Mouse (Mus musculus): ENCODE measurements around the gene Sh3bp5l. TPM values are rescaled to one million over a fixed set of nuclear protein-coding genes. Genes with fewer than 3 reads are reported as not detected.
"Not testable (repeated sequence)": the region's sequence is repeated elsewhere in the genome, so short reads cannot be mapped to it uniquely, and the experiment has no call there.

The Sh3bp5l gene
- total RNA-seq, 2 experiments from 2014 or later, result 50.1 to 53.7 TPM

DNA sequence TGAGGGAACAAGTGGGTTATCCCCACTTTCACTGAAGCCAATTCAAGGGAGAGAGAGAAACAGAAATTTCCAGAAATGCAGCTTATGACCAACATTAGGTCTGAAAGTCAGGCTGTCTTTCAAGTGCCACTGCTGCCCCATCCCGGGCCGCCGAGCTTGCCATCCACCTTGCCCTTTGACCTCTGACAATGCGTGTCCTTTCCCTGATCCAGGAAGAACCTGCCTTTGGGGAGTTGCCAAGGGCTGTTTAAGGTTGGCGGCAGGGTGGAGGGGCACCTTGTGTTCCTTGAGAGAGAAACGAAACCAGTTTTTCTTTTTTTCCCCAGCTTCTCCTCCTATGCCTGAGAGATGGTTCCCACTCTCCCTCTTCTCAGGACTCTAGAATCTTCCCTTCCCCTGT is 35.7 kb downstream of the Sh3bp5l start:
- not testable (repeated sequence) for DNase-seq (ENCODE audit: low spot score in 2 of 2)

DNA sequence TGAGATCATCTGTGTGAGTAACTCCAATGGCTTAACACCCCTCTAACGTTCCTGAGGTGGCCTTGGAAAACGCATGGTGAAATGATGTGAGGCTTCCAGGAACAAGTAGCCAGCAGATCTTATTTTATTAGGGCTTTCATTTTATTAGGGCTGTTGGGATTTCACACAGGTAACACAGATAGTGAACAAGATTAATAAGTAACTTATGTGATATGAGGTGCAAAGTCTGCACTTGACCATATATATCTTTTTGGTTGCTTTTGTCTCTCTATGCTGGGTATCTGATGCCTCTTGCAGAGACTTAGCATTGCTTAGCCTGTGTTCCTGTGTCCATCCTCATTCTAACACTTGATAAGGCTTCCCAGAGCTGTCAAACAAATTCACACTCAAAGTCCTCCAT is 46.7 kb downstream of the Sh3bp5l start:
- no peak for DNase-seq (ENCODE audit: low spot score in 2 of 2)

DNA sequence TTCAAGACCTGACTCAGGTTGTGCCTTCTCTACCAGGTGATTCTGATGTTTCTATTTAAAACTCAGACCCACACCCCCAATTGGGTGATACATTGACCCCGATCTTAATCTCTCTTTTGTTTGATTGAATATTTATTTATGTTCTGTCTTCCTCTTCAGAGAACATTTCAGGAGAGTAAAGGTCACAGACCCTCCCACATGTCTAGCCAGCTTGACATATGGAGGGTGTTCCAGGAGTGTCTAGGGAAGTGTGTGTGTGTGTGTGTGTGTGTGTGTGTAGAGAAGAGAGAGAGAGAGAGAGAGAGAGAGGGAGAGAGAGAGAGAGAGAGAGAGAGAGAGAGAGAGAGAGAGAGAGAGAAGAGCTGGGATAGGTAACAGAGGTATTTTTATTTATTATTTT is 47.2 kb downstream of the Sh3bp5l start:
- DNase-seq (ENCODE audit: low spot score in 2 of 2), result no peak

DNA sequence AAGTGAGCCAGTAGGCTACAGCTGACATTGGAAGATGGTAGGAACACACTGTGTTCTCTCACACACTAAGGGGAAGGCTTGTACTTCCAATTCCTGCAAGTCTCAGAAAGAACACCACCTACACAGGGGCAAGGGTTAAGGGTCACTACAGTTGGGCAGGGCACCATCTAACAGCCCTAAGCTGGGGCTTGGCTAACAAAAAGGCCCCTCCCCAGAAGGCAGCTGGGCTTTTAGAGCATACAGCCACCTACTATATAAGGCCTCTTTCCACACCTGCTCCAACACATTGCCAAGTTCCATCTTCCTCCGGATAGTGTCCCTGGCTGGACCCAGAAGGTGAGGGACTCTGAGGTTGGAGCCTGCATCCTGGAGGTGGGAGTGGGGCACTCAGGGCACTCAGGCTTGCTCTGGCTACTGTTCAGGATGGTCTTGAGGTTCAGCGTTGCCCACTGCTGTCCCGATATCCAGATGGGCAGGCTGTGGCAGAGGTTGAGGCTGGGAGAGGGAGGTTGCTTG is 48.3 kb downstream of the Sh3bp5l start, which contains the start of gene Lypd8:
Gene Lypd8, plus strand, starts transcription at position 281 of the 516 bp plus-strand sequence.
- no peak for DNase-seq (ENCODE audit: low spot score in 2 of 2)

DNA sequence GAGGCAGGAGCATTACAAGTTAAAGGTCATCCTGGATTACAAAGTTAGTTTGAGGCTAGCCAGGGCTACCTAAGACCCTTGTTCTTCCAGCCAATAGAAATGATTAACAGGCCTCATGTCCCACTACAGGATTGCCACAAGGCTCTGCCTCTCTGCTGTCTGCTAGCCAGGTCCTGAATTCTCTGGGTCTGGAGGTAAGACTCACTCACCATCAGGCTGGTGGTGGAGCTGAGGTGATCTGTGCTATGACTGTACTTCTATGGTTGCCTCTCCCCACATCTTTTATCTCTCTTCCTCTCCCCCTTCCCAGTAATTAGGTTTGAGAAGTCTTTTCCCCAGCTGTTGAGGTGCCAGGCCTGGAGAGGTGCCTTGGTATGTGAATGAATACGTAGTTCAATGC is 49.0 kb downstream of the Sh3bp5l start:
- DNase-seq (ENCODE audit: low spot score in 2 of 2), result no peak

DNA sequence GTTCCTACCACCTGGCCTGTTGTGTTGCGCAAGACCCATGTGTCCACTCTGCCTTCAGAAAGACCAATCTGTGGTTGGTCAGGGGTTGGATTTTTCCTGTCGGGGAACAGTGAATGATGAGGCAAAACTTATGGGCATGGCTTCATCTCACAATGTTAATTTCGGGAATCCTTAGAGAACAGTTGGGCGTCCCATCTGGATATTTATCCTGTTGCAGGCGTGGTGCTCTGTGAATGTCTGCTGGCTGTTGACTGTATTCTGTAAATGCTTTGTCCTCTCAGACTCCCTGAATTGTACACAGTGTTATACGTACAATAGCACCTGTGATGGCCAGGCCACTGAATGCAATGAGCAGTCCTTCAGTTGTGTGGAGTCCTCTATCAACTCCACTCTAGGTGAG is 51.9 kb downstream of the Sh3bp5l start:
- DNase-seq (ENCODE audit: low spot score in 2 of 2), result no peak

Other genes starting within 250 kb of the Sh3bp5l start
- gene Gm12248, start 237.6 kb upstream of the Sh3bp5l start, total RNA-seq (2021), result not detected
- gene Cnot8, start 226.6 kb upstream of the Sh3bp5l start, total RNA-seq (2021), result 10 to 100 TPM; 55.8 to 56.4 TPM
- gene Gemin5, start 162.2 kb upstream of the Sh3bp5l start, total RNA-seq (2021), result 10 to 100 TPM; 18.9 to 19.0 TPM
- 10 to 100 TPM; 36.0 to 39.6 TPM for gene Mrpl22, start 159.1 kb upstream of the Sh3bp5l start, total RNA-seq (2021)
- gene Igtp, start 131.2 kb upstream of the Sh3bp5l start, total RNA-seq (2021), result 1 to 10 TPM; 3.8 to 5.4 TPM
- 1 to 10 TPM; 2.4 to 3.6 TPM for gene Irgm2, start 131.1 kb upstream of the Sh3bp5l start, total RNA-seq (2021)
- not detected for gene 4930438A08Rik, start 55.9 kb upstream of the Sh3bp5l start, total RNA-seq (2021)
- gene Zfp692, start 23.7 kb upstream of the Sh3bp5l start, total RNA-seq (2021), result 10 to 100 TPM; 25.4 to 28.9 TPM
- gene Zfp672, start 385 bp upstream of the Sh3bp5l start, total RNA-seq (2021), result 10 to 100 TPM; 39.4 to 45.1 TPM
- not detected for gene Lypd8, start 48.3 kb downstream of the Sh3bp5l start, total RNA-seq (2021)
- not detected for gene 1810065E05Rik, start 90.4 kb downstream of the Sh3bp5l start, total RNA-seq (2021)
- not detected for gene Gm12253, start 101.8 kb downstream of the Sh3bp5l start, total RNA-seq (2021)
- gene Lypd9, start 122.2 kb downstream of the Sh3bp5l start, total RNA-seq (2021), result not detected
- gene Olfr30, start 131.5 kb downstream of the Sh3bp5l start, total RNA-seq (2021), result not detected
- not detected for gene Olfr332, start 161.8 kb downstream of the Sh3bp5l start, total RNA-seq (2021)
- not detected for gene Olfr331, start 171.8 kb downstream of the Sh3bp5l start, total RNA-seq (2021)
- not detected for gene Olfr330, start 204.1 kb downstream of the Sh3bp5l start, total RNA-seq (2021)
- not detected for gene Olfr329-ps, start 215.7 kb downstream of the Sh3bp5l start, total RNA-seq (2021)
- not detected for gene Olfr328, start 224.9 kb downstream of the Sh3bp5l start, total RNA-seq (2021)
- gene Olfr224, start 239.8 kb downstream of the Sh3bp5l start, total RNA-seq (2021), result not detected
- not detected for gene Olfr325, start 247.0 kb downstream of the Sh3bp5l start, total RNA-seq (2021)

Data from left cerebral cortex, adult 18-20 months (tissue).